Mouse (Mus musculus) macrophage (primary cell): Measurements from ENCODE around the gene Hspb7. TPM values are rescaled to one million over a fixed set of nuclear protein-coding genes. Genes with fewer than 3 reads are reported as not detected.

Source experiments
- H3K27ac ChIP-seq: fragments of 350-480 bp; formaldehyde crosslinking; 2 replicates; pipeline ENCODE4 v1.9.0; 2021
- H3K36me3 ChIP-seq: fragments of 350-480 bp; formaldehyde crosslinking; 2 replicates; pipeline ENCODE4 v1.9.0; 2021; ENCODE audit errors: inconsistent target
- H3K4me3 ChIP-seq: fragments of 350-480 bp; formaldehyde crosslinking; 2 replicates; pipeline ENCODE4 v1.9.0; 2021; ENCODE audit errors: inconsistent target
- H3K79me2 ChIP-seq: fragments of 350-480 bp; formaldehyde crosslinking; 2 replicates; pipeline ENCODE4 v1.9.0; 2021; ENCODE audit errors: inconsistent target
- WGBS: methylation state at CpG from one replicate; pipeline ENCODE4 v1.1.7; 2026; ENCODE audit warnings: inconsistent platforms; ENCODE audit not compliant: missing documents; 5-methylcytosine and 5-hydroxymethylcytosine counted together
- polyA plus RNA-seq: library from polyadenylated mRNA; stranded (reverse); fragments of 250-400 nt; gene quantifications from 3 replicates; pipeline ENCODE4 v1.2.4, GENCODE M21; 2018; ENCODE audit warnings: inconsistent platforms

Gene Hspb7
- polyA plus RNA-seq, 1 experiment from 2014 or later, result not detected

GRCm38 (mm10) chr4:141404518-141405313 lies 15.9 kb upstream of the Hspb7 start:
- 19% methylated on average over 15 of the region's 15 CpGs for WGBS
- no peak overlapping the region for H3K4me3 ChIP-seq
- no peaks in the 10 kb centered on the region for H3K36me3 ChIP-seq
- no peak overlapping the region for H3K27ac ChIP-seq
- no peaks in the 10 kb centered on the region for H3K79me2 ChIP-seq

GRCm38 (mm10) chr4:141405314-141405622 lies 15.3 kb upstream of the Hspb7 start:
- 88% methylated on average over 3 of the region's 3 CpGs for WGBS
- no peaks in the 10 kb centered on the region for H3K36me3 ChIP-seq
- no peak overlapping the region for H3K27ac ChIP-seq
- H3K79me2 ChIP-seq, result no peaks in the 10 kb centered on the region
- H3K4me3 ChIP-seq, result no peak overlapping the region

GRCm38 (mm10) chr4:141406516-141407299 lies 13.9 kb upstream of the Hspb7 start:
- Histone ChIP-seq H3K27ac (no peak overlapping the region), H3K4me3 (no peak overlapping the region), H3K36me3 (no peaks in the 10 kb centered on the region), H3K79me2 (no peaks in the 10 kb centered on the region)
- 56% methylated on average over 14 of the region's 14 CpGs for WGBS

DNA sequence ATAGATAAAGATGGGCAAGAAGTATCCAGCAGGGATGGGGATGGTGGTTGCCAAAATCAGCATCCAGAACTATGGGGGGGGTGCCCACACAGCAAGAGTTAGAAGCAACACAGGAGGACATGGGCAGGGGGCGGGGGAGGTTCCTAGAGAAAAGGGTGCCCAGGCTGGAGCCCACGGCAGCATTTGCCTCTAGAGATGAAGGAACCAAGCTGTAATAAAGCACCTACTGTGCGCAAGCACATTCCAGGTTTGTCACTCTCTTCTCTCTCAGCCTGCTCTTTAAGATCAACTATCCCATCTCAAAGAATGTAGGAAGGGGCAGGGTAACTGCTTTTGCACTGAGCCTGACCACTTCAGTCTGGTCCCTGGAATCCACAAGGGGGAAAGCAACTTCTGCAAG lies 12.0 kb upstream of the Hspb7 start:
- Histone ChIP-seq H3K36me3 (no peaks in the 10 kb centered on the region), H3K27ac (no peak overlapping the region), H3K4me3 (no peak overlapping the region), H3K79me2 (no peaks in the 10 kb centered on the region)
- 84% methylated on average over 3 of the region's 3 CpGs for WGBS

- Histone ChIP-seq H3K36me3 (no peaks in the 10 kb centered on the region), H3K4me3 (no peak overlapping the region), H3K27ac (no peak overlapping the region), H3K79me2 (no peaks in the 10 kb centered on the region)
- 37% methylated on average over 21 of the region's 22 CpGs for WGBS
These were observed 9.1 kb upstream of the Hspb7 start for GRCm38 (mm10) chr4:141411430-141411992.

GRCm38 (mm10) chr4:141415924-141416323 lies 4.7 kb upstream of the Hspb7 start, which contains the start of gene Clcnkb:
Gene Clcnkb, minus strand, starts transcription at chr4:141416014.
- H3K4me3 ChIP-seq, result no peak within 1 kb of the TSS
- WGBS, result 93% methylated on average over 7 of the region's 7 CpGs
- no peak within 1 kb of the TSS for H3K27ac ChIP-seq
- H3K79me2 ChIP-seq, result no peaks in the 10 kb centered on the region
- H3K36me3 ChIP-seq, result no peaks in the 10 kb centered on the region

- WGBS, result 18% methylated on average over 27 of the region's 27 CpGs
- Histone ChIP-seq H3K79me2 (no peaks in the 10 kb centered on the region), H3K4me3 (no peak overlapping the region), H3K27ac (peak overlapping the region; percentile 44), H3K36me3 (no peaks in the 10 kb centered on the region)
These were observed 984 bp upstream of the Hspb7 start for GRCm38 (mm10) chr4:141419398-141420191.

DNA sequence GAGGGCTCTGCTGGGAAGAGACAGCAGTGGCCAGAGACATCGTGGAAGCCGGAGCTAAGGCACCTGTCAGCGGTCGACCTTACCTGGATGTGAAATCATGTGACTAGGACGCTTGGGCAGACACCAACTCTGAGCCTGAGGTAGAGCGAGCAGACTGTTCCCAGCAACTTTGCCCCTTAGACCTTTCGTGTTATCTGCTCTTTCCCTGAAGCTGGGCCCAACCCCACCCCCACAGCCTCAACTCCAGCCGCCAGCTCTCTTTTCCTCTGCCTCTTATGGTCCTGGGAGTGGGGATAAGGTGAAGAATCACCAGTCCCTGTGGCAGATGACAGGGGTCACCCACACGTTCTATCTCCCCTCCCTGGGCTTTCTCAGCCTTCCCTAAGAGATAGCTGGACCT lies 307 bp downstream of the Hspb7 start:
- Histone ChIP-seq H3K4me3 (no peak overlapping the region), H3K36me3 (no peaks in the 10 kb centered on the region), H3K79me2 (no peaks in the 10 kb centered on the region), H3K27ac (no peak overlapping the region)
- 90% methylated on average over 9 of the region's 9 CpGs for WGBS

GRCm38 (mm10) chr4:141421423-141421822 lies 844 bp downstream of the Hspb7 start:
- Histone ChIP-seq H3K4me3 (no peak overlapping the region), H3K36me3 (no peaks in the 10 kb centered on the region), H3K79me2 (no peaks in the 10 kb centered on the region), H3K27ac (no peak overlapping the region)
- 89% methylated on average over 14 of the region's 14 CpGs for WGBS

- Histone ChIP-seq H3K79me2 (no peaks in the 10 kb centered on the region), H3K36me3 (no peaks in the 10 kb centered on the region), H3K4me3 (no peak overlapping the region), H3K27ac (no peak overlapping the region)
- 96% methylated on average over 5 of the region's 5 CpGs for WGBS
These were observed 2.3 kb downstream of the Hspb7 start for GRCm38 (mm10) chr4:141422841-141423240.

DNA sequence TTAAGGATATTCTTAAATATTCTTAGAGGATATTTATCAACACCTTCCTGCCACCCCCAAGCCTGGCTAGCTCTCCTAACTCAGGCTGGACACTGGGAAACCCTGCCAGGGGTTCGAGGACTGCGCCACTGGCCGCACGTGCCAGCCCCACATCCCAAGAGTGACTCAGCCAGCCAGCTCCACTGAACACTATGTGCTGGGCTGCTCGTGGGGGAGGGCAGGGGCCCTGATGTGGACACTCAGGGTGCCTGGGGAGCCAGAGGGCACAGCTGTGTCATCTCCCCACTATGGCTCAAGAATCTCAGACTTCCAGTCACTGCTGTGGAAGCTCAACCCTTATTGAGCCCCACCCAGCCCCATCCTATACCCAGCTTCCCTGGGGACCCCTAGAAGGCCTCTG lies 2.7 kb downstream of the Hspb7 start:
- Histone ChIP-seq H3K27ac (no peak overlapping the region), H3K36me3 (no peaks in the 10 kb centered on the region), H3K4me3 (no peak overlapping the region), H3K79me2 (no peaks in the 10 kb centered on the region)
- 84% methylated on average over 5 of the region's 5 CpGs for WGBS

GRCm38 (mm10) chr4:141423691-141424431 lies 3.3 kb downstream of the Hspb7 start:
- WGBS, result 96% methylated on average over 13 of the region's 13 CpGs

GRCm38 (mm10) chr4:141425484-141426479 lies 5.2 kb downstream of the Hspb7 start:
- no peaks in the 10 kb centered on the region for H3K79me2 ChIP-seq
- H3K27ac ChIP-seq, result peak overlapping the region; percentile 69
- no peaks in the 10 kb centered on the region for H3K36me3 ChIP-seq
- WGBS, result 5% methylated on average over 30 of the region's 36 CpGs
- peak overlapping the region; percentile 40 for H3K4me3 ChIP-seq

More at GRCm38 (mm10) chr4:141423691-141424431, 3.3 kb downstream of the Hspb7 start:
- Histone ChIP-seq H3K4me3 (no peak overlapping the region), H3K27ac (0 out of 2 replicates have a peak overlapping the region, but pooled peaks have one; percentile 1), H3K36me3 (no peaks in the 10 kb centered on the region), H3K79me2 (no peaks in the 10 kb centered on the region)
